Mouse (Mus musculus): ENCODE data around the gene Rmdn3.

Gene Rmdn3

GRCm38 (mm10) chr2:119101552-119101951 lies 55.3 kb downstream of the Rmdn3 start:
- peak; percentile 40 for DNase-seq (ENCODE audit: low spot score)

Measured in c-Kit-positive CD71-positive TER-119-positive erythroid progenitor cells, embryonic 14.5 days (primary cell).